Mouse (Mus musculus) intestine, postnatal 0 days (tissue): ENCODE results near the gene Pde4b. TPM values are rescaled to one million over a fixed set of nuclear protein-coding genes. Genes with fewer than 3 reads are reported as not detected.

Experiments
- ATAC-seq: fragments of 200-750 bp; cut with Nextera tagmentation; 2 replicates; pipeline ENCODE4 v1.8.0; 2017; ENCODE audit warnings: mild to moderate bottlenecking, moderate TSS enrichment, moderate library complexity
- H3K27ac ChIP-seq: fragments of 300-500 bp; sonication (generic); 2 replicates; pipeline ENCODE4 v1.5.1; 2014; ENCODE audit warnings: mild to moderate bottlenecking, low read depth, low read length, moderate library complexity
- H3K27me3 ChIP-seq: fragments of 300-500 bp; sonication (generic); replicated peaks from 2 replicates; pipeline ENCODE4 v1.6.1; 2014; ENCODE audit warnings: low read length, mixed read lengths; ENCODE audit not compliant: control insufficient read depth, insufficient read depth
- H3K36me3 ChIP-seq: fragments of 300-500 bp; sonication (generic); 2 replicates; pipeline ENCODE4 v1.6.1; 2014; ENCODE audit warnings: mild to moderate bottlenecking, moderate library complexity; ENCODE audit not compliant: control insufficient read depth, insufficient read depth
- H3K4me1 ChIP-seq: fragments of 300-500 bp; sonication (generic); replicated peaks from 2 replicates; pipeline ENCODE4 v1.6.1; 2014; ENCODE audit warnings: antibody characterized with exemption, low read length, mixed read lengths; ENCODE audit not compliant: control insufficient read depth, insufficient read depth
- H3K4me2 ChIP-seq: fragments of 300-500 bp; sonication (generic); replicated peaks from 2 replicates; pipeline ENCODE4 v1.6.1; 2014; ENCODE audit warnings: low read depth, mild to moderate bottlenecking, moderate library complexity
- H3K4me3 ChIP-seq: fragments of 300-500 bp; sonication (generic); 2 replicates; pipeline ENCODE4 v1.5.1; 2014; ENCODE audit warnings: low read depth, low read length
- H3K9ac ChIP-seq: fragments of 300-500 bp; sonication (generic); 2 replicates; pipeline ENCODE4 v1.6.1; 2014; ENCODE audit warnings: mild to moderate bottlenecking, low read depth, low read length
- H3K9me3 ChIP-seq: fragments of 300-500 bp; sonication (generic); 2 replicates; pipeline ENCODE4 v1.6.1; 2016; ENCODE audit warnings: mixed run types; ENCODE audit not compliant: control insufficient read depth
- CTCF ChIP-seq: sonication (generic); IDR thresholded peaks from 2 replicates; pipeline ENCODE4 v1.5.1; 2016; ENCODE audit warnings: low read depth, mild to moderate bottlenecking, control low read depth, antibody characterized with exemption, moderate library complexity
- WGBS: fragments of 180-500 bp; shearing (Covaris S2); extraction: QIAGEN DNeasy Blood & Tissue Kit; methylation state at CpG from one replicate; pipeline ENCODE4 v1.1.7; 2014; 5-methylcytosine and 5-hydroxymethylcytosine counted together
- polyA plus RNA-seq: library from polyadenylated mRNA; unstranded; fragments of >200 nt; fragmentation: Nextera tagmentation; extraction: Ambion mirVana; gene quantifications from 2 replicates; pipeline ENCODE4 v1.2.1, GENCODE M21; 2015

Gene Pde4b
- polyA plus RNA-seq, 1 experiment from 2014 or later = 6.9 TPM

- WGBS = 52% methylated on average over 3 of the region's 3 CpGs
- H3K4me2 ChIP-seq = no peak overlapping the region
- ATAC-seq = no peak
- H3K9me3 ChIP-seq = no peaks in the 10 kb centered on the region
- H3K27ac ChIP-seq = no peak overlapping the region
- no peak overlapping the region for H3K4me3 ChIP-seq
- H3K9ac ChIP-seq = no peak overlapping the region
- H3K4me1 ChIP-seq = no peaks in the 10 kb centered on the region
- no peak for TF ChIP-seq CTCF
- H3K36me3 ChIP-seq = no peaks in the 10 kb centered on the region
- H3K27me3 ChIP-seq = no peaks in the 10 kb centered on the region
These were observed 544.3 kb downstream of the Pde4b start for GRCm38 (mm10) chr4:102631624-102632023.

DNA sequence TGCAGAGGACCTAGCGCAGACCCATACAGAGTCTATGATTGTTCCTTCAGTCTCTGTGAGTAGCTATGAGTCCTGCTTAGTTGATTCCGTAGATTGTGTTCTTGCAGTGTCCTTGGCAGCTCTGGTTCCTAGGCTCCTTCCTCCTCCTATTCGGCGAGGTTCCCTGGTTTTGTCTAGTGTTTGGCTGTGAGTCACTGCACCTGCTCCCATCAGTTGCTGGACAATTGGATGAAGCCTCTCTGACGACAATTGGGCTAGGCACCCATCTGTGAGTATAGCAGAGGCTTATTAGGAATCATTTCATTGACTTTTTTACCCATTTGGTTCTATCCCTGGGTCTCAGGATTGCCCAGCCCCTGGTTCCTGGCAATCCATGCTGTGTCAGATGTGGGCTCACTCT is 545.9 kb downstream of the Pde4b start:
- WGBS = 95% methylated on average over 5 of the region's 5 CpGs
- Histone ChIP-seq H3K9me3 (no peaks in the 10 kb centered on the region), H3K4me1 (no peaks in the 10 kb centered on the region), H3K9ac (no peak overlapping the region), H3K27ac (no peak overlapping the region), H3K4me3 (no peak overlapping the region), H3K27me3 (no peaks in the 10 kb centered on the region), H3K36me3 (no peaks in the 10 kb centered on the region), H3K4me2 (no peak overlapping the region)
- no peak for TF ChIP-seq CTCF
- no peak for ATAC-seq

GRCm38 (mm10) chr4:102635258-102635657 is 547.9 kb downstream of the Pde4b start:
- TF ChIP-seq CTCF = no peak
- Histone ChIP-seq H3K9ac (no peak overlapping the region), H3K27me3 (no peaks in the 10 kb centered on the region), H3K27ac (no peak overlapping the region), H3K4me3 (no peak overlapping the region), H3K4me2 (no peak overlapping the region), H3K4me1 (no peaks in the 10 kb centered on the region), H3K36me3 (no peaks in the 10 kb centered on the region), H3K9me3 (no peaks in the 10 kb centered on the region)
- WGBS = 20% methylated on average over 9 of the region's 9 CpGs
- ATAC-seq = no peak

- no peak overlapping the region for H3K9ac ChIP-seq
- WGBS = 41% methylated on average over 8 of the region's 8 CpGs
- no peak overlapping the region for H3K4me3 ChIP-seq
- no peak for TF ChIP-seq CTCF
- H3K4me2 ChIP-seq = no peak overlapping the region
- H3K27me3 ChIP-seq = no peaks in the 10 kb centered on the region
- no peaks in the 10 kb centered on the region for H3K4me1 ChIP-seq
- H3K27ac ChIP-seq = no peak overlapping the region
- no peaks in the 10 kb centered on the region for H3K36me3 ChIP-seq
- no peak for ATAC-seq
- no peaks in the 10 kb centered on the region for H3K9me3 ChIP-seq
These were observed 548.6 kb downstream of the Pde4b start for GRCm38 (mm10) chr4:102635944-102636343.

DNA sequence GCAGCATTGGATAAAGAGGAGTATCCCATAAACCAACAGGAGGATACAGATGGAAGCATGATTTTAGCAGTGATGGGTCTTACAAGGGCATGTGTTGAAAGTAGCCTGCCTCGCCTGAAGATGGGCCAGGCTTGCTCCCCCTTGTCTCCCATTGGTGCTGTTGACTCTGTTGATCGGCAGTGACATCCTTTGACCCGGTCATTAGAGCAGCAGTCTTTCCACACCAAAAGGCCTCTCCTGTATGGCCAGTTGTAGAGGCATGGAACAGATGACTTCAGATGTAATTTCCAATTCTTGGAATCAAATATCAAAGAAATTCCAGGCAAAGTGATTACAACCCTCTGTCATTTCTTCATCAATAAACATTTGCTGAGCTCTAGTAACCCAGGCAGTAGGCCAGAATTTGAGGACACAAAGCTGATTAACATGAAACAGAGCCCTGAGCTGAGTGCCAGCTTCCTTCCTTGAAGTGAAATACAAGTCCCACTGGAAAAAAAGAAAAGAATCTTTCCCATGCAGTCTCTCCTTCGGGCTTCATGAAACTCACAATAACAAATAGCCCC is 550.1 kb downstream of the Pde4b start:
- WGBS = 74% methylated on average over 4 of the region's 4 CpGs
- no peak for TF ChIP-seq CTCF
- H3K4me3 ChIP-seq = no peak overlapping the region
- no peaks in the 10 kb centered on the region for H3K36me3 ChIP-seq
- no peaks in the 10 kb centered on the region for H3K27me3 ChIP-seq
- no peaks in the 10 kb centered on the region for H3K9me3 ChIP-seq
- ATAC-seq = no peak
- H3K4me2 ChIP-seq = no peak overlapping the region
- H3K27ac ChIP-seq = no peak overlapping the region
- no peaks in the 10 kb centered on the region for H3K4me1 ChIP-seq
- no peak overlapping the region for H3K9ac ChIP-seq

- Histone ChIP-seq H3K9me3 (no peaks in the 10 kb centered on the region), H3K4me1 (no peaks in the 10 kb centered on the region), H3K27ac (no peak overlapping the region), H3K4me3 (no peak overlapping the region), H3K36me3 (no peaks in the 10 kb centered on the region), H3K4me2 (no peak overlapping the region), H3K9ac (no peak overlapping the region), H3K27me3 (no peaks in the 10 kb centered on the region)
- no peak for TF ChIP-seq CTCF
- 77% methylated on average over 4 of the region's 4 CpGs for WGBS
- ATAC-seq = no peak
These were observed 553.6 kb downstream of the Pde4b start for GRCm38 (mm10) chr4:102640942-102641341.

DNA sequence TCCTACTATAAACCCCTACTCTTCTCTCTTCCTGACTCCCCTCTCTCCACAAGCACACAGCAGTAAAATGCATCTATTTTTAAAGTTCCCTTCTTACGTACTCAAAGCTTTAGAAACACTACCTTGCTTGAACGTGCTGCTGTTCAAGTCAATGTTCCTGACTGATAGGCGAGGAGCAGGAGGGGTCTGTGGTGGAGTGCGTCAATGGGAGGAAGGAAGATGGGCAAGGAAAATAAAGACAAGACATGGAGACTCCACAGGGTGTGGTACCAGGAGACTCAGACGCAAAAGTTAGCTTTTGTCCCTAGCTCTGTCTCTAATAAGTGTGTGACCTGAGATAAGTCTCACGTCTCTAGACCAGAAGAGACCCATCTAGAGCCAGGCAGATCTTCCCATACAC is 556.7 kb downstream of the Pde4b start:
- Histone ChIP-seq H3K4me3 (no peak overlapping the region), H3K4me2 (no peak overlapping the region), H3K36me3 (no peaks in the 10 kb centered on the region), H3K4me1 (no peaks in the 10 kb centered on the region), H3K9ac (no peak overlapping the region), H3K27ac (no peak overlapping the region), H3K27me3 (no peaks in the 10 kb centered on the region), H3K9me3 (no peaks in the 10 kb centered on the region)
- 76% methylated on average over 6 of the region's 6 CpGs for WGBS
- no peak for ATAC-seq
- no peak for TF ChIP-seq CTCF
